Mouse (Mus musculus) forebrain, embryonic 12.5 days (tissue): ENCODE results near the gene Ntm. TPM values are rescaled to one million over a fixed set of nuclear protein-coding genes. Genes with fewer than 3 reads are reported as not detected.

Source experiments
- ATAC-seq: fragments of 200-750 bp; cut with Nextera tagmentation; 2 replicates; pipeline ENCODE4 v1.8.0; 2017; ENCODE audit warnings: moderate TSS enrichment; ENCODE audit not compliant: low FRiP score
- H3K27ac ChIP-seq: fragments of 300-500 bp; sonication (generic); 2 replicates; pipeline ENCODE4 v1.5.1; 2016; ENCODE audit warnings: mild to moderate bottlenecking
- H3K27me3 ChIP-seq: fragments of 300-500 bp; sonication (generic); 2 replicates; pipeline ENCODE4 v1.6.1; 2016; ENCODE audit warnings: mild to moderate bottlenecking
- H3K36me3 ChIP-seq: fragments of 300-500 bp; sonication (generic); replicated peaks from 2 replicates; pipeline ENCODE4 v1.6.1; 2016; ENCODE audit warnings: mild to moderate bottlenecking
- H3K4me1 ChIP-seq: fragments of 300-500 bp; sonication (generic); 2 replicates; pipeline ENCODE4 v1.6.1; 2016
- H3K4me2 ChIP-seq: fragments of 300-500 bp; sonication (generic); 2 replicates; pipeline ENCODE4 v1.6.1; 2016; ENCODE audit warnings: mild to moderate bottlenecking, moderate library complexity
- H3K4me3 ChIP-seq: fragments of 300-500 bp; sonication (generic); replicated peaks from 2 replicates; pipeline ENCODE4 v1.5.1; 2016; ENCODE audit warnings: mild to moderate bottlenecking
- H3K9ac ChIP-seq: fragments of 300-500 bp; sonication (generic); 2 replicates; pipeline ENCODE4 v1.6.1; 2016; ENCODE audit warnings: mild to moderate bottlenecking
- H3K9me3 ChIP-seq: fragments of 300-500 bp; sonication (generic); 2 replicates; pipeline ENCODE4 v1.6.1; 2016
- WGBS: fragments of 180-500 bp; shearing (Covaris S2); methylation state at CpG from one replicate; pipeline ENCODE4 v1.1.7; 2016; 5-methylcytosine and 5-hydroxymethylcytosine counted together
- polyA plus RNA-seq: library from polyadenylated mRNA; unstranded; fragments of >200 nt; fragmentation: Nextera tagmentation; extraction: Ambion mirVana; gene quantifications from 2 replicates; pipeline ENCODE4 v1.2.1, GENCODE M21; 2016

Ntm gene
- polyA plus RNA-seq, 1 experiment from 2014 or later, result 34.6 TPM

- H3K27me3 ChIP-seq, result no peaks in the 10 kb centered on the region
- H3K9me3 ChIP-seq, result no peaks in the 10 kb centered on the region
- H3K4me1 ChIP-seq, result no peaks in the 10 kb centered on the region; the same call in 1 of the 2 replicates
- no peak overlapping the region for H3K9ac ChIP-seq
- H3K4me3 ChIP-seq, result no peak overlapping the region
- 42% methylated on average over 4 of the region's 4 CpGs for WGBS
- H3K36me3 ChIP-seq, result no peaks in the 10 kb centered on the region
- no peak overlapping the region for H3K4me2 ChIP-seq
- ATAC-seq, result no peak
- H3K27ac ChIP-seq, result no peak overlapping the region
These were observed 875.3 kb downstream of the Ntm start for GRCm38 (mm10) chr9:29087656-29088055.

- H3K36me3 ChIP-seq, result no peaks in the 10 kb centered on the region
- H3K27me3 ChIP-seq, result no peaks in the 10 kb centered on the region
- H3K9me3 ChIP-seq, result no peaks in the 10 kb centered on the region
- H3K9ac ChIP-seq, result no peak overlapping the region
- no peak overlapping the region for H3K4me3 ChIP-seq
- H3K4me1 ChIP-seq, result no peaks in the 10 kb centered on the region; the same call in 1 of the 2 replicates
- no peak for ATAC-seq
- no peak overlapping the region for H3K4me2 ChIP-seq
- H3K27ac ChIP-seq, result no peak overlapping the region
These were observed 875.8 kb downstream of the Ntm start for GRCm38 (mm10) chr9:29087171-29087570.

- no peak overlapping the region for H3K27ac ChIP-seq
- no peak overlapping the region for H3K4me3 ChIP-seq
- H3K9ac ChIP-seq, result no peak overlapping the region
- H3K4me2 ChIP-seq, result no peak overlapping the region
- no peak for ATAC-seq
- H3K36me3 ChIP-seq, result no peaks in the 10 kb centered on the region
- no peaks in the 10 kb centered on the region for H3K9me3 ChIP-seq
- 82% methylated on average over 5 of the region's 5 CpGs for WGBS
- H3K27me3 ChIP-seq, result no peaks in the 10 kb centered on the region
- H3K4me1 ChIP-seq, result 0 out of 2 replicates have a peak, but pooled peaks cover 4% of the 10 kb centered on the region
These were observed 886.9 kb downstream of the Ntm start for GRCm38 (mm10) chr9:29075924-29076577.

GRCm38 (mm10) chr9:29075243-29075642 is 887.7 kb downstream of the Ntm start:
- no peak overlapping the region for H3K27ac ChIP-seq
- 85% methylated on average over 2 of the region's 2 CpGs for WGBS
- H3K4me1 ChIP-seq, result 0 out of 2 replicates have a peak, but pooled peaks cover 4% of the 10 kb centered on the region
- H3K4me2 ChIP-seq, result no peak overlapping the region
- no peaks in the 10 kb centered on the region for H3K9me3 ChIP-seq
- no peak overlapping the region for H3K4me3 ChIP-seq
- no peak overlapping the region for H3K9ac ChIP-seq
- H3K27me3 ChIP-seq, result no peaks in the 10 kb centered on the region
- no peaks in the 10 kb centered on the region for H3K36me3 ChIP-seq
- ATAC-seq, result no peak

- Histone ChIP-seq H3K9ac (no peak overlapping the region), H3K36me3 (no peaks in the 10 kb centered on the region), H3K27me3 (no peaks in the 10 kb centered on the region), H3K27ac (no peak overlapping the region), H3K4me1 (0 out of 2 replicates have a peak, but pooled peaks cover 4% of the 10 kb centered on the region), H3K4me3 (no peak overlapping the region), H3K9me3 (no peaks in the 10 kb centered on the region), H3K4me2 (no peak overlapping the region)
- WGBS, result 80% methylated on average over 2 of the region's 2 CpGs
- no peak for ATAC-seq
These were observed 888.4 kb downstream of the Ntm start for GRCm38 (mm10) chr9:29074494-29074893.

- H3K9ac ChIP-seq, result no peak overlapping the region
- 86% methylated on average over 1 of the region's 1 CpGs for WGBS
- no peaks in the 10 kb centered on the region for H3K9me3 ChIP-seq
- ATAC-seq, result no peak
- H3K4me3 ChIP-seq, result no peak overlapping the region
- H3K4me1 ChIP-seq, result 0 out of 2 replicates have a peak, but pooled peaks cover 4% of the 10 kb centered on the region
- no peak overlapping the region for H3K27ac ChIP-seq
- H3K36me3 ChIP-seq, result no peaks in the 10 kb centered on the region
- H3K27me3 ChIP-seq, result no peaks in the 10 kb centered on the region
- no peak overlapping the region for H3K4me2 ChIP-seq
These were observed 890.9 kb downstream of the Ntm start for GRCm38 (mm10) chr9:29071997-29072396.

- no peak for ATAC-seq
- 84% methylated on average over 5 of the region's 5 CpGs for WGBS
- Histone ChIP-seq H3K4me3 (no peak overlapping the region), H3K36me3 (no peaks in the 10 kb centered on the region), H3K27ac (no peak overlapping the region), H3K4me2 (no peak overlapping the region), H3K4me1 (0 out of 2 replicates have a peak, but pooled peaks cover 4% of the 10 kb centered on the region), H3K9ac (no peak overlapping the region), H3K27me3 (no peaks in the 10 kb centered on the region), H3K9me3 (no peaks in the 10 kb centered on the region)
These were observed 895.4 kb downstream of the Ntm start for GRCm38 (mm10) chr9:29067572-29067971.

GRCm38 (mm10) chr9:29060293-29060692 is 902.6 kb downstream of the Ntm start:
- 79% methylated on average over 6 of the region's 6 CpGs for WGBS
- Histone ChIP-seq H3K4me1 (peaks cover 4% of the 10 kb centered on the region; the same call in 1 of the 2 replicates), H3K9ac (no peak overlapping the region), H3K36me3 (no peaks in the 10 kb centered on the region), H3K4me3 (no peak overlapping the region), H3K27ac (no peak overlapping the region), H3K27me3 (no peaks in the 10 kb centered on the region), H3K9me3 (no peaks in the 10 kb centered on the region), H3K4me2 (no peak overlapping the region)
- no peak for ATAC-seq

GRCm38 (mm10) chr9:29058811-29059210 is 904.1 kb downstream of the Ntm start:
- no peak for ATAC-seq
- Histone ChIP-seq H3K27me3 (no peaks in the 10 kb centered on the region), H3K36me3 (no peaks in the 10 kb centered on the region), H3K4me3 (no peak overlapping the region), H3K4me2 (no peak overlapping the region), H3K4me1 (peaks cover 4% of the 10 kb centered on the region; the same call in 1 of the 2 replicates), H3K9ac (no peak overlapping the region), H3K27ac (no peak overlapping the region), H3K9me3 (no peaks in the 10 kb centered on the region)
- 81% methylated on average over 8 of the region's 8 CpGs for WGBS

GRCm38 (mm10) chr9:29055637-29056036 is 907.3 kb downstream of the Ntm start:
- H3K9me3 ChIP-seq, result no peaks in the 10 kb centered on the region
- H3K4me3 ChIP-seq, result no peak overlapping the region
- H3K4me2 ChIP-seq, result no peak overlapping the region
- no peaks in the 10 kb centered on the region for H3K36me3 ChIP-seq
- peaks cover 4% of the 10 kb centered on the region; the same call in 1 of the 2 replicates for H3K4me1 ChIP-seq
- H3K27me3 ChIP-seq, result no peaks in the 10 kb centered on the region
- H3K9ac ChIP-seq, result no peak overlapping the region
- ATAC-seq, result no peak
- no peak overlapping the region for H3K27ac ChIP-seq
- 83% methylated on average over 2 of the region's 2 CpGs for WGBS

GRCm38 (mm10) chr9:29036466-29036865 is 926.5 kb downstream of the Ntm start:
- no peak for ATAC-seq
- no peak overlapping the region for H3K9ac ChIP-seq
- H3K9me3 ChIP-seq, result no peaks in the 10 kb centered on the region
- H3K4me3 ChIP-seq, result no peak overlapping the region
- no peak overlapping the region for H3K4me2 ChIP-seq
- no peaks in the 10 kb centered on the region for H3K27me3 ChIP-seq
- no peak overlapping the region for H3K27ac ChIP-seq
- 0 out of 2 replicates have a peak, but pooled peaks cover 7% of the 10 kb centered on the region for H3K4me1 ChIP-seq
- no peaks in the 10 kb centered on the region for H3K36me3 ChIP-seq
- 45% methylated on average over 3 of the region's 3 CpGs for WGBS

GRCm38 (mm10) chr9:29036058-29036457 is 926.9 kb downstream of the Ntm start:
- no peaks in the 10 kb centered on the region for H3K36me3 ChIP-seq
- H3K4me1 ChIP-seq, result 0 out of 2 replicates have a peak, but pooled peaks cover 7% of the 10 kb centered on the region
- WGBS, result 48% methylated on average over 4 of the region's 4 CpGs
- no peak overlapping the region for H3K27ac ChIP-seq
- no peak overlapping the region for H3K4me3 ChIP-seq
- ATAC-seq, result no peak
- H3K9me3 ChIP-seq, result no peaks in the 10 kb centered on the region
- no peak overlapping the region for H3K4me2 ChIP-seq
- H3K9ac ChIP-seq, result no peak overlapping the region
- no peaks in the 10 kb centered on the region for H3K27me3 ChIP-seq

GRCm38 (mm10) chr9:29026410-29026809 is 936.5 kb downstream of the Ntm start:
- H3K36me3 ChIP-seq, result no peaks in the 10 kb centered on the region
- no peaks in the 10 kb centered on the region for H3K4me1 ChIP-seq
- H3K4me2 ChIP-seq, result no peak overlapping the region
- no peak overlapping the region for H3K4me3 ChIP-seq
- H3K9ac ChIP-seq, result no peak overlapping the region
- ATAC-seq, result no peak
- no peaks in the 10 kb centered on the region for H3K9me3 ChIP-seq
- no peak overlapping the region for H3K27ac ChIP-seq
- no peaks in the 10 kb centered on the region for H3K27me3 ChIP-seq
- 74% methylated on average over 6 of the region's 6 CpGs for WGBS
